Mouse (Mus musculus) olfactory bulb, adult 2 months (tissue): ENCODE results near the gene Cep152.

Experiments used
- CTCF ChIP-seq: fragments of 200-500 bp; IDR thresholded peaks from 2 replicates; pipeline ENCODE4 v1.5.1; 2012; ENCODE audit warnings: low read depth, mild to moderate bottlenecking, low read length, moderate library complexity; ENCODE audit not compliant: insufficient read depth
- POLR2A ChIP-seq: fragments of 200-500 bp; IDR thresholded peaks from 2 replicates; pipeline ENCODE4 v1.6.1; 2012; ENCODE audit warnings: mild to moderate bottlenecking, low read depth, low read length, moderate library complexity; ENCODE audit not compliant: insufficient read depth

DNA sequence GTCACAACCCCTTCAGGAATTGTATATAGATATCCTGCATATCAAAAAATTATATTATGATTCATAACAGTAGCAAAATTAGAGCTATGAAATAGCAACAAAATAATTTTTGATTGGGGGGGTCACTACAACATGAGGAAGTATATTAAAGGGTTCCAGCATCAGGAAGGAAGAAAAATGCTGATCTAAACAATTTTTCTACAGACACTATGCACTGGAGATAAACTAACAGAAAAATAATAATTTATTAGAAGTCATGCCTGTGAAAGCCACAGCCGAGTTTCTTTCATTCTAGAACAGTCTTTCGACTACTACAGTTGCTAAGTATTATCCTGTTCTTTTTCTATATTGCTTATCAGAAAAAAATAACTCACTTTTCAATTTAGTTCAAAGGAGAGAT, 99.4 kb downstream of the Cep152 start:
- TF ChIP-seq CTCF: no peak
- TF ChIP-seq POLR2A: no peak
